Mouse (Mus musculus): ENCODE measurements around the gene Veph1. TPM values are rescaled to one million over a fixed set of nuclear protein-coding genes. Genes with fewer than 3 reads are reported as not detected.
A peak's percentile ranks its signal among the peaks of the same experiment; 100 is the strongest.

Gene Veph1
- total RNA-seq, 2 experiments from 2014 or later: 0.15 to 0.20 TPM

DNA sequence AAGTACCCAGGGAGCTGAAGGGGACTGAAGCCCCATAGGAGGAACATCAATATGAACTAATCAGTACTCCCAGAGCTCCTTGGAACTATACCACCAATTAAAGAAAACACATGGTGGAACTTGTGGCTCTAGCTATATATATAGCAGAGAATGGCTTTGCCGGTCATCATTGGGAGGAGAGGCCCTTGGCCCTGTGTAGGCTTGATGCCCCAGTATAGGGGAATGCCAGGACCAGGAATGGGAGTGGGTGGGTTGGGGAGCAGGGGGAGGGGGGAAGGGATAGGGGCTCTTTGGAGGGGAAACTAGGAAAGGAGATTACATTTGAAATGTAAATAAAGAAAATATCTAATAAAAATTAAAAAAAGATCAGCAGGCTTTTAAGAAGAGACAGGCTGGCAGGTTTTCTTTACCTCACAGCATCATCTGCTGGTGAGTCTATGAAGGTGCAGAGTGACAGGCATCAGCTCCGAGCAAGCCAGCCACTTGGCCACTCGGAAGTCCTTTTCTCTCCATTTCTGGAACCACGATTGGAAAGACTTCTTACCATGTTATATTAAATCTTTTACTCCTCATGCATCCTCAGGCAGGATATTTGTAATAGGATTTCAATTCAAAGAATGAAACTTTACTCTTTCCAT, 60.3 kb downstream of the Veph1 start:
- peak; percentile 12 to 34 for DNase-seq (ENCODE audit: low spot score in 2 of 2)
- intact Hi-C loops (cut with DNase I): loop anchor here (5.0 kb wide), 1 partner anchor 234 kb away; no protein-coding TSS in a partner anchor

GRCm38 (mm10) chr3:66224931-66225537, 71.6 kb downstream of the Veph1 start:
- DNase-seq (ENCODE audit: low spot score in 2 of 2): no peak
- intact Hi-C loops (cut with DNase I): loop anchor here (5.0 kb wide), 1 partner anchor 213 kb away; no protein-coding TSS in a partner anchor

DNA sequence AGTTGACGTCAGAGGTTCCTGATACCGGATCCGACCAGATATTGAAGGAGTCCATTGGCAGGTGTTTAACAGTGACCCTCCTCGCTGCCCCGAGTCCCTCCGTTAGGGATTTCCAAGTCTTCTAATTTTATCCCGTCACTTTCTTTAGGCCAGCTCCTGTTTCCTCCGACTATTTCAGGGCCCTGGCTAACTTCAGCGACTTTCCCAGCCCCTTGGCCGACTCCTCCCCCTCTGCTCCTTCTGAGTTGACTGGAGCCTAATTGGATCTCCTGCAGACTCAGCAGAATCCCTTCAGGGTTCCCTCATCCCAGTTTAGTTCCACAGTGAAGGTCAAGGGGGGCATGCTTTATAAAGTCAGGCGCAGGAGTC, 75.4 kb downstream of the Veph1 start:
- no peak for DNase-seq (ENCODE audit: low spot score in 2 of 2)
- intact Hi-C loops (cut with DNase I): loop anchor here (5.0 kb wide), 1 partner anchor 209 kb away; no protein-coding TSS in a partner anchor

GRCm38 (mm10) chr3:66220554-66221242, 75.9 kb downstream of the Veph1 start:
- peak; percentile 26 to 33 for DNase-seq (ENCODE audit: low spot score in 2 of 2)
- intact Hi-C loops (cut with DNase I): loop anchor here (5.0 kb wide), 1 partner anchor 208 kb away; no protein-coding TSS in a partner anchor

DNA sequence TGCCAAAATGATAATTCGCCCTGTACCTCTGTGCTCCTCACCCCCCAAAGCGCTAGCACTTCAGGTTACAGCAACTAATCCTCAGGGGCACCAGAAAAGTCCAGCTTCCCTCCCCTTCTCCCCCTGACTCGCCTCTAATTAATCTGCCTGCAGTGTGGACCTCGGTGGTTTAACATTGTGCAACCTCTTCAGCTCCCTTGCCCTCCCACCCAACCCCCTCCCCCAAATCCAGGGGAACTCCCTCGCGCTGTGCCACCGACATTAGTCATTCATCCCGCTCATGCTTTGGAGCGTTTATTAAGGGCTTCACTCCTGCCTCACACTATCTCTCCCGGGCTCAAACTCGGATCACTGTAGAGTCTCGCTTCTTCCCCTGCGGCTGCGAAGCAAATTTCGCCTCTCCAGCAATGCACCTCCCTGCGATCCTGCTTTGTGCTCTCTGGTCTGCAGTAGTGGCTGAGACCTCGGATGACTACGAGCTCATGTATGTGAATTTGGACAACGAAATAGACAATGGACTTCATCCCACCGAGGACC, 76.9 kb downstream of the Veph1 start, which contains the start of gene Ptx3:
Gene Ptx3, plus strand, starts transcription at position 256 of the 537 bp plus-strand sequence.
- DNase-seq (ENCODE audit: low spot score in 2 of 2): no peak
- intact Hi-C loops (cut with DNase I): loop anchor here (5.0 kb wide), 1 partner anchor 207 kb away; no protein-coding TSS in a partner anchor

- DNase-seq (ENCODE audit: low spot score in 2 of 2): no peak
- intact Hi-C loops (cut with DNase I): no loop called here
These were observed 80.9 kb downstream of the Veph1 start for GRCm38 (mm10) chr3:66215759-66216158.

- intact Hi-C loops (cut with DNase I): no loop called here
- DNase-seq (ENCODE audit: low spot score in 2 of 2): no peak
These were observed 83.1 kb downstream of the Veph1 start for GRCm38 (mm10) chr3:66213524-66213923.

DNA sequence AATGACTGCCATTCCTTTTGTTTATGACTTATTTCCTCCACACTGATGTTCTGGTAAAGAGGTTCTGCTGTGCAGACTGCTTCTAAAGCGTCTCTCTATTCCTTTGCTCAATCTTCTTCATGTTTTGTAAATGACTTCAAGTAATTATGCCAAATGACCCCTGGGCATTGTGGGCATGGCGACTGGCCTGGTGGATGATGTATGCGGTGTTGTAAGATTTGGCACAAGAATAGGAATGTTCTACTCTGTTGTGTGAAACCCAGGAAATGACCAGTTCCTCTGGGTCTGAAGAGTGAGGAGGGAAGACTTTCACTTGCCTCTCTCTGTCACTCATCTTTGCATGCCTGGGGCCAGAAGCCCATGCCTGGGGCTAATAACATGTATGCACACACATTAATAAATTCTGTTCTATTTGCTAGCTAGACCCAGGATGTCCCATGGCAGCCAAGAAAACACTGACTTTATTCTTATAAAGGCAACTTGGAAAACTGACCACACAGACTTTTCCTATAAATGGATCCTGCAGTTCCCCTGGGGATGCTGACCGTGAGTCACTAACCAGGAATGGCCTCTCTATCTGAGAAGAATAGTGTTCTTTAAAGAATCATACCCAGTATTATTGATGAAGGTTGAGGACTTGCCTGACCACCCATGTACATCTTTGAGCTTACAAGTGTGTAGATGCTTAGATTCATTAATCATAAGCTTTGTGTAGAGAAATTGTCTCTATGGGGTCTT, 87.6 kb downstream of the Veph1 start:
- intact Hi-C loops (cut with DNase I): no loop called here
- DNase-seq (ENCODE audit: low spot score in 2 of 2): no peak

- intact Hi-C loops (cut with DNase I): no loop called here
- DNase-seq (ENCODE audit: low spot score in 2 of 2): no peak
These were observed 102.6 kb downstream of the Veph1 start for GRCm38 (mm10) chr3:66193910-66194562.

DNA sequence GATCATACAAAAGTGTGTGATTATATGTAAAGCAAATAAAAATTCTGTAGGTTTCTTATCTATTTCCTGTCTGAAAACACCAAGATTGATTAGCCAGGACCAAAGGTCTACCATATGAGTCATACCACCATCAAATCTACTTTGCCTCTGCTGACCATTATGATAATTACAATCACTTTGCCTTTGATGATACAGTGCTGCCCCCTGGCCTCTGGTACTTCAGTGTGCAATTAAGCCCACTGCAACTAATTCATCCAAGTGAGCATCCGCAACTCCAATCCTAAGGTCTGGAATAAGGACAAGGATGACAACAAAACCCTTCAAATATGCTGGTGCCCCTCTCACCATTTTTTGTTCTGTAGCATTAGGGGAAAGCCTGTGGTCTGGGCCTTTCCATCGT, 117.0 kb downstream of the Veph1 start:
- no peak for DNase-seq (ENCODE audit: low spot score in 2 of 2)
- intact Hi-C loops (cut with DNase I): no loop called here

- DNase-seq (ENCODE audit: low spot score in 2 of 2): peak; percentile 2 to 6
- intact Hi-C loops (cut with DNase I): no loop called here
These were observed 123.7 kb downstream of the Veph1 start for GRCm38 (mm10) chr3:66172907-66173306.

GRCm38 (mm10) chr3:66169873-66170538, 126.6 kb downstream of the Veph1 start:
- DNase-seq (ENCODE audit: low spot score in 2 of 2): peak in 1 of 2 experiments; percentile 6
- intact Hi-C loops (cut with DNase I): no loop called here

DNA sequence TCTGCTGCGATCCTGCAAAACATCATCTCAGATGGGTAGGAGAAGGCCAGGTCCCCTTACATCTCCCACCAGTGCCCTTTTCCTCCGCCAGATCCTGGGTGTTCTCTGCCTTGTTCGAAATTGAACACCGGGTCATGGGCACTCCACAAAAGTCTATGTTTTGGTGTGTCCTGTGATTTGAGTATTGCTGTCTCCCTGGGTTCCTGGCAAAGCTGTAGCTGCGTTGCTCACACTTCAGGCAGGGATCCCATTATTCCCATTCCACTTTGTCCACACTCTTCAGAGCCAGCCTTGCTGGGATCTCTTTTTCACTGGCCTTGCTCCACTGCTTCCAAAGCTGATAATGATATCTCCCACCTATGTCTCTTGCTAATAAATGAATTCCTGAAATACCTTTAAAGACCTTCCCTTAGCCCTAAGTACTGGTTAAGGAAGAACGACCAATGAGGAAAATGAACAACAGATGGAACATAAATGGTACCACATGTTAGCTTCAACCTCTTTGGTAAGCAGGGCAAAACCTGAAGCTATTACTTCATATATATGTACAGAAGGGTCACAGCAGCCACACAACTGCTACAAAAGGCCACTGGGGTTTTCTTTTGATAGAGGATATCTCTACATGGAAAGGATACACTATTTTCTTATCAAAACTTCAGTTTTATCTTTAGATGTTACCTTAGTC, 129.9 kb downstream of the Veph1 start:
- DNase-seq (ENCODE audit: low spot score in 2 of 2): no peak
- intact Hi-C loops (cut with DNase I): no loop called here

- DNase-seq (ENCODE audit: low spot score in 2 of 2): no peak
- intact Hi-C loops (cut with DNase I): no loop called here
These were observed 131.6 kb downstream of the Veph1 start for GRCm38 (mm10) chr3:66165026-66165425.

- intact Hi-C loops (cut with DNase I): no loop called here
- no peak for DNase-seq (ENCODE audit: low spot score in 2 of 2)
These were observed 132.1 kb downstream of the Veph1 start for GRCm38 (mm10) chr3:66164585-66164984.

- intact Hi-C loops (cut with DNase I): no loop called here
- DNase-seq (ENCODE audit: low spot score in 2 of 2): no peak
These were observed 134.0 kb downstream of the Veph1 start for GRCm38 (mm10) chr3:66162612-66163011.

DNA sequence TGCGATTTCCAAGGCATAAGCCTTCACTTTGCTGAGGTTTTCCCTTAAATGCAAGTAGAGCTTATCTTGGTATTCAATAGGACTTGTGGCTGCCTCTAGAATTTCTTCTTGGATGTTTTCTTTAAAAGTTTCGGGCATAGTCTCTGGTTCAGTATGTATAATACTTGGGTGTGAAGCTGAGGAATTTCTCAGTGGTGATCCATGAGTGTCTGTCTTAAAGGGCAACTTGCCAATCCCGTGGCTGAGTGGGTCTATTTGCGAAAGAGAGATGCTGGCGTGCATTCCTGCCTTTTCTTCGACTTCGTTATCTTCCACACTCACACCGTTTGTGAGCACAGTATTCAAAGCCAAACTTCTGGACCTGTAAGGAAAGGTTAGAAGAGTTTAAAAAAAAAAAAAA, 138.7 kb downstream of the Veph1 start:
- intact Hi-C loops (cut with DNase I): no loop called here
- DNase-seq (ENCODE audit: low spot score in 2 of 2): no peak

DNA sequence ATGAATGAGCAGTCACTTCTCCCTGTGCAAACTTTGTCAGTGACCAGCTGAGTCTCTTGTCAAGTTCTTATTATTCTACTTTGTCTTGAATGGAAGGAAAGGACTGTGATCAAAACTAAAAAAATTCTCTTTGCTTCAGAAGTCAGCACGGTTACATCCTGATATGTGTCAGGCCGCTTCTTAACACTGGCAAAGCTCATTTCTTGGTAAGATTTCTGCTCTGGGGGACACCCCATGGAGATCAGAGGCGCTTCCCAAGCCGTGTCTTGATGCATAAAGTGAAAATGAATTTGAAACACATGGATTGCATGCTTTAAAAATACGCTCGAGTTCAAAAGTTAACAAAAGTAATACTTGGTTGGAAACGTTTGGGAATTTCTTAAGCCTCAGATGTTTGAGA, 159.0 kb downstream of the Veph1 start:
- intact Hi-C loops (cut with DNase I): no loop called here
- no peak for DNase-seq (ENCODE audit: low spot score in 2 of 2)
